Mouse (Mus musculus): ENCODE measurements at regions not wholly inside any gene's neighbourhood (a gene's known extent, or its start where the extent isn't known, plus 50 kb on each side); places are given as distances from the start of the nearest gene placed in this dataset.
A peak's percentile ranks its signal among the peaks of the same experiment; 100 is the strongest.

DNA sequence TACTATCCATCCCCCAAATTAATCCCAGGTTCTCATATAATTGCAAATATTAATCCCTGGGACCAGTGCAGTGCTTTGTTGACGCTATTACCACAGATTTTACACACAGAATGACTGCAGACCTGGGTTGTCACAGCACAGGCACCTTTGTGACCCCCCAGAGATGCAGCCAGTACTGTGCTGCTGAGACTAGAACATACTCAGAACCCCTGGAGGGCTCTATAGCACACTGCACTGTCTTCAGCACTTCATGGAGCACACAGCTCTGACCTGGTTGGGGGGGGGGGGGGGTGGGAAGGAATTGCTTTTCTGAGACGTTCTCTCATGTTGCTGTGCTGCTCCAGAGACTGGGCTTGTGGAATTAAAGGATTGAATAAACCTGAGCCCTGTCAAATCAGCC, 154.9 kb upstream of the Gm34302 start:
- Histone ChIP-seq H3K36me3 (ENCODE audit: control insufficient read depth, insufficient read depth, low read length) (no peaks in the 10 kb centered on the region), H3K4me2 (ENCODE audit: low read depth, low read length, severe bottlenecking) (no peak overlapping the region), H3K27ac (ENCODE audit: low read depth, low read length) (no peak overlapping the region), H3K4me1 (replicated peaks; ENCODE audit: control insufficient read depth, insufficient read depth, low read length) (no peaks in the 10 kb centered on the region), H3K27me3 (ENCODE audit: control insufficient read depth, insufficient read depth, low read length) (no peaks in the 10 kb centered on the region), H3K4me3 (ENCODE audit: low read depth, low read length) (no peak overlapping the region), H3K9ac (ENCODE audit: low read length) (no peak overlapping the region), H3K9me3 (ENCODE audit: control insufficient read depth, low read length) (no peaks in the 10 kb centered on the region)
- DNase-seq (ENCODE audit: low spot score), result no peak
- ATAC-seq (replicated peaks; ENCODE audit: low FRiP score), result 0 out of 2 replicates have a peak, but pooled peaks have one; percentile 33
- WGBS, result 43% methylated on average over 2 of the region's 2 CpGs

DNA sequence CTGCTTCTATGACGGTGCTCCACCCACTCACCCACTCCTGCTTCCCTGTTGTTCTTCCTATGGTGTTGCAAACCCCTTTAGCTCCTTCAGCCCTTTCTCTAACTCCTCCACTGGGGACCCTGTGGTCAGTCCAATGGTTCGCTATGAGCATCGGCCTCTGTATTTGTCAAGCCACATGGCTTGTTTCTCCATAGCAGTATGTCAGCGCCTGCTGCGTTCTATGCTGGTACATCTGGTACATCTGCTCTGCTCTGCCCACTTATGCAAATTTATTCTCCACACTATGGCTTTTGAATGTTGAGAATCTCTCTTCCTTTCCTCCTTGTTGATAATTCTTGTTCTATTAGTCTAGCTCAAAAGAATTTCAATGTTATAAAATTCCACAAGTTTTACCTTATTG, 154.2 kb upstream of the Gm34302 start:
- Histone ChIP-seq H3K9ac (ENCODE audit: low read length) (no peak overlapping the region), H3K4me2 (ENCODE audit: low read depth, low read length, severe bottlenecking) (no peak overlapping the region), H3K27me3 (ENCODE audit: control insufficient read depth, insufficient read depth, low read length) (no peaks in the 10 kb centered on the region), H3K4me1 (replicated peaks; ENCODE audit: control insufficient read depth, insufficient read depth, low read length) (no peaks in the 10 kb centered on the region), H3K4me3 (ENCODE audit: low read depth, low read length) (no peak overlapping the region), H3K36me3 (ENCODE audit: control insufficient read depth, insufficient read depth, low read length) (no peaks in the 10 kb centered on the region), H3K27ac (ENCODE audit: low read depth, low read length) (no peak overlapping the region), H3K9me3 (ENCODE audit: control insufficient read depth, low read length) (no peaks in the 10 kb centered on the region)
- WGBS, result 89% methylated on average over 5 of the region's 5 CpGs
- no peak for ATAC-seq (replicated peaks; ENCODE audit: low FRiP score)
- no peak for DNase-seq (ENCODE audit: low spot score)

DNA sequence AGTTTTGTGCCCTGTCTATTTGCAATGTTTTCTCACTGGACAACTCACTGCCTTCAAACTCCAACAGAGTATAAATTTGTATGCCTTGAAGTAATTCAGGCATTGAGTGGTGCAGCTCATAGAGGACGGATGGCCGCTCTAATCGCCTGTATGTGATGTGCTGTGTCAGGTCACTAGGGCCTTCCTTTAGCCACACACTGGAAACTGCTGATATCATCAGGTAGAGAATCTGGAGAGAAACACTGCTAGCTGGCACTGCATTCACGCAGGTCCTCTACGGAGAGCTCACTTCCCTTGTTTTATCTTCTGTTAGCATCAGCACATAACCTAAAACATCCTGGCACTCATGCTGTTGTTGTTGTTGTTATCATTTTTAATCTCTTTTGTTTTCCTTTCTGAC, 144.0 kb upstream of the Gm34302 start:
- Histone ChIP-seq H3K4me2 (ENCODE audit: low read depth, low read length, severe bottlenecking) (no peak overlapping the region), H3K9me3 (ENCODE audit: control insufficient read depth, low read length) (no peaks in the 10 kb centered on the region), H3K36me3 (ENCODE audit: control insufficient read depth, insufficient read depth, low read length) (no peaks in the 10 kb centered on the region), H3K9ac (ENCODE audit: low read length) (no peak overlapping the region), H3K27ac (ENCODE audit: low read depth, low read length) (no peak overlapping the region), H3K4me3 (ENCODE audit: low read depth, low read length) (no peak overlapping the region), H3K27me3 (ENCODE audit: control insufficient read depth, insufficient read depth, low read length) (no peaks in the 10 kb centered on the region), H3K4me1 (replicated peaks; ENCODE audit: control insufficient read depth, insufficient read depth, low read length) (no peaks in the 10 kb centered on the region)
- ATAC-seq (replicated peaks; ENCODE audit: low FRiP score), result no peak
- 84% methylated on average over 5 of the region's 5 CpGs for WGBS
- DNase-seq (ENCODE audit: low spot score), result no peak

DNA sequence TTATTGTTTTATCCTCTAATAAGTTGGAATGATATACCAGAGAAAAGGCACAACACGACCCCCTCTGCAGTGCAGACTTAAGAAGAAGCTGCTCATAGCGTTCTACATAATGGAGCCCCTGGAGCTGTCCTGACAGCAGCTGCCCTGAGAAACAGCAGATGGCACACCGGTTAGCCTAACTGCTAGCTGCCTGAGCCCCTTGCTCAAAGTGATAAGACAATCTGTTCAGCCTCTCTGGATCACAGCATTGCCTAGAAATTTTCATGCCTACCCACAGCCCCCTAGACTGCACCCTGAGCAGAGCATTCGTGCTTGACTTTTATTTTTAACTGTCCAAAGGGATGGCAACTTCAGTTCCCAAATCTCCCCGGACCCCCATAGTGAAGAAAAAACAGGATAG, 132.4 kb upstream of the Gm34302 start:
- 39% methylated on average over 5 of the region's 5 CpGs for WGBS
- no peak for DNase-seq (ENCODE audit: low spot score)

GRCm38 (mm10) chr3:63613652-63614051, 130.0 kb upstream of the Gm34302 start:
- no peak overlapping the region for H3K4me2 ChIP-seq (ENCODE audit: low read depth, low read length, severe bottlenecking)
- H3K4me1 ChIP-seq (replicated peaks; ENCODE audit: control insufficient read depth, insufficient read depth, low read length), result peaks cover 3% of the 10 kb centered on the region; the same call in 1 of the 2 replicates
- H3K9me3 ChIP-seq (ENCODE audit: control insufficient read depth, low read length), result no peaks in the 10 kb centered on the region
- H3K27ac ChIP-seq (ENCODE audit: low read depth, low read length), result no peak overlapping the region
- no peaks in the 10 kb centered on the region for H3K36me3 ChIP-seq (ENCODE audit: control insufficient read depth, insufficient read depth, low read length)
- no peaks in the 10 kb centered on the region for H3K27me3 ChIP-seq (ENCODE audit: control insufficient read depth, insufficient read depth, low read length)
- ATAC-seq (replicated peaks; ENCODE audit: low FRiP score), result 0 out of 2 replicates have a peak, but pooled peaks have one; percentile 9
- H3K9ac ChIP-seq (ENCODE audit: low read length), result no peak overlapping the region
- WGBS, result 48% methylated on average over 1 of the region's 1 CpGs
- no peak for DNase-seq (ENCODE audit: low spot score)
- H3K4me3 ChIP-seq (ENCODE audit: low read depth, low read length), result no peak overlapping the region

More for the DNA sequence above, 132.4 kb upstream of the Gm34302 start:
- H3K4me2 ChIP-seq (ENCODE audit: low read depth, low read length, severe bottlenecking), result no peak overlapping the region
- no peaks in the 10 kb centered on the region for H3K27me3 ChIP-seq (ENCODE audit: control insufficient read depth, insufficient read depth, low read length)
- no peak overlapping the region for H3K27ac ChIP-seq (ENCODE audit: low read depth, low read length)
- no peak overlapping the region for H3K9ac ChIP-seq (ENCODE audit: low read length)
- 0 out of 2 replicates have a peak, but pooled peaks have one; percentile 39 for ATAC-seq (replicated peaks; ENCODE audit: low FRiP score)
- H3K36me3 ChIP-seq (ENCODE audit: control insufficient read depth, insufficient read depth, low read length), result no peaks in the 10 kb centered on the region
- no peak overlapping the region for H3K4me3 ChIP-seq (ENCODE audit: low read depth, low read length)
- no peaks in the 10 kb centered on the region for H3K9me3 ChIP-seq (ENCODE audit: control insufficient read depth, low read length)
- H3K4me1 ChIP-seq (replicated peaks; ENCODE audit: control insufficient read depth, insufficient read depth, low read length), result no peaks in the 10 kb centered on the region

DNA sequence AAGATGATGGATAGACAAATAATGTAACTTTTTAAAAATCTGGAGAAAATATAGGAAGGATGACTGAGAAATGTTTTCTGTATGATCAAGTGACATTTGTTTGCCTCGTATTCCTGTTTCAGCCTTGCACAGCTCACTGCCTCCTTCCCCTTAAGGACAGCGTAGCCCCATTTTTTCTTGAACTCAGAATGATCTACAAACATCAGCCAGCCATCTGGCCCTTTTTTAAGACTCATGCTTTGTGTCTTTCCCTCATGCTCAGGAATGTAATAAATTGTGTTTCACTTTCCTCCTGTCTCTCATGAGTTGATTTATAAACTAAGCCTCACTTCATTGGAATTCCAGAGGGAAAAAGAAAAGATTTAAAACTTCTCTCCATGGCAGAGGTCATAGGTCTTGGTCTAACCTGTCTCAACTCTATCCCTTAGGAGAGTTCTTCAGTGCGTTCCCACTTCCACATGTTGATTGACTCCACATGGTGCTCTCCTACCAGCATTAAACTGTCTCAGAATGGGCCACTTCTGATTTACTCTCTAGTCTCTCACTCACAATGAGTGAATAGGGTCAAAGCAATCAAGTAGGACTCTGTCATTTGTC, 129.2 kb upstream of the Gm34302 start:
- no peaks in the 10 kb centered on the region for H3K36me3 ChIP-seq (ENCODE audit: control insufficient read depth, insufficient read depth, low read length)
- WGBS, result 81% methylated on average over 3 of the region's 3 CpGs
- ATAC-seq (replicated peaks; ENCODE audit: low FRiP score) (no peak), DNase-seq (ENCODE audit: low spot score) (no peak)
- no peak overlapping the region for H3K9ac ChIP-seq (ENCODE audit: low read length)
- H3K4me3 ChIP-seq (ENCODE audit: low read depth, low read length), result no peak overlapping the region
- H3K27me3 ChIP-seq (ENCODE audit: control insufficient read depth, insufficient read depth, low read length), result no peaks in the 10 kb centered on the region
- no peak overlapping the region for H3K27ac ChIP-seq (ENCODE audit: low read depth, low read length)
- peaks cover 3% of the 10 kb centered on the region; the same call in 1 of the 2 replicates for H3K4me1 ChIP-seq (replicated peaks; ENCODE audit: control insufficient read depth, insufficient read depth, low read length)
- no peaks in the 10 kb centered on the region for H3K9me3 ChIP-seq (ENCODE audit: control insufficient read depth, low read length)
- H3K4me2 ChIP-seq (ENCODE audit: low read depth, low read length, severe bottlenecking), result no peak overlapping the region

DNA sequence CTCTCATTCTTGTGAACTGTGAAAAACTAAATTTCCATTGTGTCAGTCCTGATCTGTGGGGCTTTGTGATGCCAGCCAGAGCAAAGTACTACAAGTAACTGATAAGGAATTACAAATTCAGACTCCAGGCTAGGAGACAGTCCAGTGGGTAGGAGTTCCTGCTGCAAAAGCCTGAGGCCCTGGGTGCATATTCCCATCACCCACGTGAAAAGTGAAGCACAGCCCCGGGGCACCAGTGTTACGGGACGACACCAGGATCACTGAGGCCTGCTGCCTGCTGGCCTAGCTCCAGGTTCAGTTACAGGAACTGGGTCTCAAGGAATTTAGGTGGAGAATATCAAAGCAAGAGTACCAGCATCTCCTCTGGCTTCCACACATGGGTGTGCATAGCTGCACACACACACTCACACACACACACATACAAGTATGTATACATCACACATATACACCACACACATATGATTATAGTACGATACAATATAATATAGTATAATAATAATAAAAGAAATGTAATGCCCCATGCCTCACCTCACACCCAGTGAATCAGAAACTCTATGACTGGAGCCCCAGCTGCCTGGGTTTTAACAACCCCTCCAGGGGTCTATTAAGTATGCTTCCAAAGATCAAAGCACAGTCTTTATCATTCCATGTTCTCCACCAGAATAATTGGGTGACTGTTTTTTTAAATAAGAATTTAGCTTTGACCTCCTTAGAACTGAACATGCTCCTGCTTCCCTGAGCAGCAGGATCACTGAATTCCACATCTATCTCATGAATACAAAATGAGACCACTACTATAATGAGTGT, 126.6 kb upstream of the Gm34302 start:
- peaks cover 3% of the 10 kb centered on the region; the same call in 1 of the 2 replicates for H3K4me1 ChIP-seq (replicated peaks; ENCODE audit: control insufficient read depth, insufficient read depth, low read length)
- no peaks in the 10 kb centered on the region for H3K36me3 ChIP-seq (ENCODE audit: control insufficient read depth, insufficient read depth, low read length)
- H3K27me3 ChIP-seq (ENCODE audit: control insufficient read depth, insufficient read depth, low read length), result no peaks in the 10 kb centered on the region
- DNase-seq (ENCODE audit: low spot score) (no peak), ATAC-seq (replicated peaks; ENCODE audit: low FRiP score) (peak; percentile 62)
- H3K4me3 ChIP-seq (ENCODE audit: low read depth, low read length), result no peak overlapping the region
- H3K27ac ChIP-seq (ENCODE audit: low read depth, low read length), result no peak overlapping the region
- no peak overlapping the region for H3K9ac ChIP-seq (ENCODE audit: low read length)
- WGBS, result 42% methylated on average over 5 of the region's 5 CpGs
- no peak overlapping the region for H3K4me2 ChIP-seq (ENCODE audit: low read depth, low read length, severe bottlenecking)
- no peaks in the 10 kb centered on the region for H3K9me3 ChIP-seq (ENCODE audit: control insufficient read depth, low read length)

GRCm38 (mm10) chr3:63609454-63610112, 125.9 kb upstream of the Gm34302 start:
- no peak overlapping the region for H3K27ac ChIP-seq (ENCODE audit: low read depth, low read length)
- H3K9me3 ChIP-seq (ENCODE audit: control insufficient read depth, low read length), result no peaks in the 10 kb centered on the region
- DNase-seq (ENCODE audit: low spot score) (no peak), ATAC-seq (replicated peaks; ENCODE audit: low FRiP score) (peak; percentile 19; the same call in 1 of the 2 replicates)
- H3K9ac ChIP-seq (ENCODE audit: low read length), result no peak overlapping the region
- no peaks in the 10 kb centered on the region for H3K36me3 ChIP-seq (ENCODE audit: control insufficient read depth, insufficient read depth, low read length)
- peaks cover 3% of the 10 kb centered on the region; the same call in 1 of the 2 replicates for H3K4me1 ChIP-seq (replicated peaks; ENCODE audit: control insufficient read depth, insufficient read depth, low read length)
- no peak overlapping the region for H3K4me2 ChIP-seq (ENCODE audit: low read depth, low read length, severe bottlenecking)
- no peak overlapping the region for H3K4me3 ChIP-seq (ENCODE audit: low read depth, low read length)
- H3K27me3 ChIP-seq (ENCODE audit: control insufficient read depth, insufficient read depth, low read length), result no peaks in the 10 kb centered on the region
- 23% methylated on average over 17 of the region's 17 CpGs for WGBS
